Mouse (Mus musculus): ENCODE results near the gene Ccdc6.
A peak's percentile ranks its signal among the peaks of the same experiment; 100 is the strongest.

Gene Ccdc6

DNA sequence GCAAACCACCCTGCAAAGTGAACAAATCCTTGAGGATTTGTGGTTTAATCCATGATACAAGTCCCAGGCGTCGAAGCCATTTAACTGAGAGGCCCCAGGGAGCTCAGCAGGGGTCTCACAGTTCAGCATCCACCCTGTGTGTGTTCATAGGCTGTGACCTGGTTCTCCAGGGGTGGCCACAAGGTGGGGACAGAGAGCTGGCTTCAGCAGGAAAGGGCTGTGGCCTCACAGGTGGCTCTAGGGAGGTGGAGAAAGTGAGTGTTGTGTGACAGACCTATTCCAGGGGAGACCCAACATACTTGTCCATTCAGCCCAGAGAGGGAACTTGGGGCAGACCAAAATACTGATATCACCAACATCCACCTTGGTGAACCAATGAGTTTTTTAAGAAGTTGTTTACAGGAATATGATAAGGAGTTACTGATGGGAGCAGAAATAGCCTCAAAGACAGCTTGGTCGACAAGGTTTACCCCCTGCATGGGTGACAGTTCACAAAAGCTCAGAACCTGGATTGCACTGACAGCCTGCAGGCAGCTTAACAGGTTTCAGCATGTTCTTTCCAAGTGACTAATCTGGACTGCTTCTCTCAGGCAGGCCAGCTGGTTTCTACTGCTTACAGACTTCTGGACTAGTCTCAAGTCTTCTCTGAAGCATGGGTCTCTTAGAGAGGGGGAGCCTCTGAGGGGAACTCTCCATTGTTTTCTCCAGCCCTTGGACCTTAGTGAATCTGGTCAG is 59.7 kb downstream of the Ccdc6 start:
- no peaks in the 10 kb centered on the region for H3K27me3 ChIP-seq (ENCODE audit: insufficient read depth, low read length)
- H3K36me3 ChIP-seq (ENCODE audit: insufficient read depth, low read length), result peaks cover 84% of the 10 kb centered on the region
- TF ChIP-seq POU5F1 (IDR thresholded peaks at IDR 0.05; ENCODE audit: borderline replicate concordance, low read length) (no peak), NANOG (IDR thresholded peaks at IDR 0.05; ENCODE audit: borderline replicate concordance, low read length) (no peak), CTCF (conservative IDR thresholded peaks at IDR 0.05; ENCODE audit: low read length) (peak; percentile 66)
- H3K9me3 ChIP-seq (ENCODE audit: low read length), result peaks cover 8% of the 10 kb centered on the region
- peaks cover 43% of the 10 kb centered on the region for H3K4me1 ChIP-seq (replicated peaks; ENCODE audit: low read depth, low read length)
- H3K4me3 ChIP-seq (replicated peaks; ENCODE audit: low read length), result no peak overlapping the region

DNA sequence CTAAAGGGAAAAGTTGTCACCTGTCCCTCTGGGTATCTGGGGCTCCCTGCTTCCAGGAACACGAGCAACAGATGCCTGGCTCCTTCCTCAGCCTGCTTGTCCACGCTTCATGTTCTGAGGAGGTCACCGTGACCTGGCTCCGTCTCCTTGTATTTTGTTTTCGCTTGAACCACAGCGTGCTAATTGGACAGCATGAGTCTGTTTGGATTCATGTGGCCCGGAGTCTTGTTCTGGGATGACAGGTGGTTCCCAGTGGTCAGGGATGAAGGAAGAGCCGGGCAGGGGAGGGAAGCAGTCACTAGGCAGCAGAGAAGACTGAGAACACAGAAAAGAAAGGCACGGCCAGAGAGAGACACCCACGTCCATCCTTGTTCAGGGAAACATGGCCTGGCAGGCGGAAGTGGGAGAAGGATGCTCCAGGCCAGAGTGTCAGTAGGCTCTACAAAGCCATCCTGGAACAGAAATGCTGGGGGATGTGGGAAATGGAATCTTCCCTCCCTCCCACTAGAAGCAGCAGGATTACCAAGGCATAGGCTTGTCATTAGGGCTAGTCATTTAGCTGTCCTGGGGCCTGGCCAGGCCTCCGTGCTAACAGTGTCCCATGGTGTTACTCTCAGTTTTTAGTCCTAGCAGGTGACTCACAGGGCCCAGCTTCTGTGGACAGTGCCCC is 62.9 kb downstream of the Ccdc6 start:
- peaks cover 8% of the 10 kb centered on the region for H3K9me3 ChIP-seq (ENCODE audit: low read length)
- no peak for TF ChIP-seq CTCF (conservative IDR thresholded peaks at IDR 0.05; ENCODE audit: low read length)
- no peak for TF ChIP-seq POU5F1 (IDR thresholded peaks at IDR 0.05; ENCODE audit: borderline replicate concordance, low read length)
- no peak for TF ChIP-seq NANOG (IDR thresholded peaks at IDR 0.05; ENCODE audit: borderline replicate concordance, low read length)
- peaks cover 78% of the 10 kb centered on the region for H3K36me3 ChIP-seq (ENCODE audit: insufficient read depth, low read length)
- H3K4me1 ChIP-seq (replicated peaks; ENCODE audit: low read depth, low read length), result peaks cover 31% of the 10 kb centered on the region
- no peak overlapping the region for H3K4me3 ChIP-seq (replicated peaks; ENCODE audit: low read length)
- no peaks in the 10 kb centered on the region for H3K27me3 ChIP-seq (ENCODE audit: insufficient read depth, low read length)

DNA sequence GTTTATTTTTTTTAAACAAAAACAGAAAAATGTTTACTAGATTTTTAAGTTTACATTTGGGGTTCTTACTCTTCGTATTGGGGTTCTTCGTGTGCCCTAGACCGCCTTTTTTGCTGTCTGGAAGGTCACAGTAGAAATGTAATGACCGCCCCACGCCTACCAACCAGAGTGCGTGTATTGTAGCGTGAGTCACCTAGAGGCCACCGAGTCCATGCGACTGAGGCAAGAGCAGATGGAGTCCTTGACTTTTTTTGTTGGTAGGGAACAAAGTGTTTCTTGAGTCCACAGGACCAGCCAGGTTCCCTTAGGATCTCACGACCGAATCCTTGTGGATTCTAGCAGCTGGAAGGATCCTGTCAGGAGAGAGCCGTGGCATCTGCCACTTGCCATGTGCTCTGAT is 63.9 kb downstream of the Ccdc6 start:
- TF ChIP-seq NANOG (IDR thresholded peaks at IDR 0.05; ENCODE audit: borderline replicate concordance, low read length), result no peak
- no peak for TF ChIP-seq POU5F1 (IDR thresholded peaks at IDR 0.05; ENCODE audit: borderline replicate concordance, low read length)
- no peak for TF ChIP-seq CTCF (conservative IDR thresholded peaks at IDR 0.05; ENCODE audit: low read length)
- peaks cover 76% of the 10 kb centered on the region for H3K36me3 ChIP-seq (ENCODE audit: insufficient read depth, low read length)

DNA sequence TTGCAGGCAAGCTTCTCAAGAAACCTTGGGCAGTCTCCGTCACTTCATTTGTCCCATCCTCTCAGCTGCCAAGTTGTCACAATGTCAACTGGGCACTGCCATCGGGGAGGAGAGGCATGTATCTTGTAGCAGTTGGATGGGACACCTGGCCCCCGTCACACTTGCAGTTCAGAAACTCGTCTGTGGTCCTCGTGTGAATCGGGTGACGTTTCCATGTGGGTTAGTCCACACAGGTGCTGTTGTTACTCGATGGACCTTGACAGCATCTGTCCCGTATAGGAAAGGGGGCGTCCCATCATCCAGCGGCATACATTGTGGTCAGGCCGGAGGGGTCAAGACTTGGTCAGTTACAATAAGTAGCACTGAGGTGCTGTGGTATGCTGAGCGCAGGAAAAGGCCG is 64.6 kb downstream of the Ccdc6 start:
- TF ChIP-seq CTCF (conservative IDR thresholded peaks at IDR 0.05; ENCODE audit: low read length) (no peak), POU5F1 (IDR thresholded peaks at IDR 0.05; ENCODE audit: borderline replicate concordance, low read length) (no peak), NANOG (IDR thresholded peaks at IDR 0.05; ENCODE audit: borderline replicate concordance, low read length) (no peak)
- Histone ChIP-seq H3K4me1 (replicated peaks; ENCODE audit: low read depth, low read length) (peaks cover 28% of the 10 kb centered on the region), H3K9me3 (ENCODE audit: low read length) (peaks cover 7% of the 10 kb centered on the region), H3K27me3 (ENCODE audit: insufficient read depth, low read length) (no peaks in the 10 kb centered on the region), H3K4me3 (replicated peaks; ENCODE audit: low read length) (no peak overlapping the region), H3K36me3 (ENCODE audit: insufficient read depth, low read length) (peaks cover 76% of the 10 kb centered on the region)

More for the DNA sequence above, 63.9 kb downstream of the Ccdc6 start:
- Histone ChIP-seq H3K27me3 (ENCODE audit: insufficient read depth, low read length) (no peaks in the 10 kb centered on the region), H3K9me3 (ENCODE audit: low read length) (peaks cover 8% of the 10 kb centered on the region), H3K4me1 (replicated peaks; ENCODE audit: low read depth, low read length) (peaks cover 32% of the 10 kb centered on the region), H3K4me3 (replicated peaks; ENCODE audit: low read length) (no peak overlapping the region)

DNA sequence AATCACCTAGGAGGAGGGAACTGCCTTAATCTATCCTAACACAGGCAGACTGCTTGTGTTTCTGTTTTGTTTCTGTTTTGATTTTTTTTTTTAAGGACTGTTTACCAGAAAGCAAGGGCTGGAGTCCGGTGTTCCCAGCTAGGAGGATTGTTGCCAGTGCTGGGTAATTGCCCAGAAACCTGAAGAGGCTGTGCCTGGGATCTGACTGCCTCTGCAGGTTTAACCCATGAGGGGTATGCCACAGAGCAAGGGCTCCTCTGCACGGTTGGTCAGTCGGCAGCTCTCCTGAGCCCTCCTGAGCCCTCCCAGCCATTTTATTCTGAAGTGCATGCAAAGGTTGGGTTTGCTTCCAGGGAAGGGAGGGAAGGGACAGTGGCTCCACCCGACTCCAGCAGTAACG is 66.8 kb downstream of the Ccdc6 start:
- TF ChIP-seq NANOG (IDR thresholded peaks at IDR 0.05; ENCODE audit: borderline replicate concordance, low read length) (no peak), CTCF (conservative IDR thresholded peaks at IDR 0.05; ENCODE audit: low read length) (no peak), POU5F1 (IDR thresholded peaks at IDR 0.05; ENCODE audit: borderline replicate concordance, low read length) (no peak)
- H3K36me3 ChIP-seq (ENCODE audit: insufficient read depth, low read length), result peaks cover 79% of the 10 kb centered on the region
- H3K27me3 ChIP-seq (ENCODE audit: insufficient read depth, low read length), result no peaks in the 10 kb centered on the region
- no peaks in the 10 kb centered on the region for H3K9me3 ChIP-seq (ENCODE audit: low read length)
- peaks cover 50% of the 10 kb centered on the region for H3K4me1 ChIP-seq (replicated peaks; ENCODE audit: low read depth, low read length)
- no peak overlapping the region for H3K4me3 ChIP-seq (replicated peaks; ENCODE audit: low read length)

DNA sequence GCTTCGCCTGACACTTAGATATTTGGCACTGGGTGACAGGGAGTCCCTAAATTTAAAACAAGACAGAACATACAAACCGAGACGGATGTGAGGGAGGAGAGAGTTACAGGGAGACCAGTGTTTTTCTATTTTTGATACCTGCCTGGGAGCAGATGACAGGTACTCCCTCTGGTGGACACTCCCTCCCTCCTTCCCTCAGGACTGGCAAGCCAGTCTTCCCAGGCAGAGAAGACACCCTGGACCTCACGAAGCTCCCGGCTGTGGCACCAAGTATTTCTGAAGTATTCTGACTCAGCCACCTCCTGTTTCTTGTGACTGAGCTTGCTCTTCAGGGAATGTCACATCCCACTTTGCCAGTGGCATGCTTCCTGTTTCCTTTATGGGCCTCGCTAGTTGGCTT is 69.0 kb downstream of the Ccdc6 start:
- TF ChIP-seq NANOG (IDR thresholded peaks at IDR 0.05; ENCODE audit: borderline replicate concordance, low read length), result no peak
- TF ChIP-seq POU5F1 (IDR thresholded peaks at IDR 0.05; ENCODE audit: borderline replicate concordance, low read length), result no peak
- TF ChIP-seq CTCF (conservative IDR thresholded peaks at IDR 0.05; ENCODE audit: low read length), result no peak
- H3K9me3 ChIP-seq (ENCODE audit: low read length), result no peaks in the 10 kb centered on the region
- no peak overlapping the region for H3K4me3 ChIP-seq (replicated peaks; ENCODE audit: low read length)
- H3K27me3 ChIP-seq (ENCODE audit: insufficient read depth, low read length), result no peaks in the 10 kb centered on the region
- H3K4me1 ChIP-seq (replicated peaks; ENCODE audit: low read depth, low read length), result peaks cover 53% of the 10 kb centered on the region
- peaks cover 81% of the 10 kb centered on the region for H3K36me3 ChIP-seq (ENCODE audit: insufficient read depth, low read length)

- TF ChIP-seq POU5F1 (IDR thresholded peaks at IDR 0.05; ENCODE audit: borderline replicate concordance, low read length), result no peak
- no peak for TF ChIP-seq CTCF (conservative IDR thresholded peaks at IDR 0.05; ENCODE audit: low read length)
- no peak for TF ChIP-seq NANOG (IDR thresholded peaks at IDR 0.05; ENCODE audit: borderline replicate concordance, low read length)
- H3K4me1 ChIP-seq (replicated peaks; ENCODE audit: low read depth, low read length), result peaks cover 53% of the 10 kb centered on the region
- peaks cover 83% of the 10 kb centered on the region for H3K36me3 ChIP-seq (ENCODE audit: insufficient read depth, low read length)
- no peaks in the 10 kb centered on the region for H3K9me3 ChIP-seq (ENCODE audit: low read length)
- H3K27me3 ChIP-seq (ENCODE audit: insufficient read depth, low read length), result no peaks in the 10 kb centered on the region
- no peak overlapping the region for H3K4me3 ChIP-seq (replicated peaks; ENCODE audit: low read length)
Measured at GRCm38 (mm10) chr10:70166427-70166826, 69.5 kb downstream of the Ccdc6 start.

- Histone ChIP-seq H3K4me1 (replicated peaks; ENCODE audit: low read depth, low read length) (peaks cover 51% of the 10 kb centered on the region), H3K36me3 (ENCODE audit: insufficient read depth, low read length) (peaks cover 84% of the 10 kb centered on the region), H3K4me3 (replicated peaks; ENCODE audit: low read length) (no peak overlapping the region), H3K9me3 (ENCODE audit: low read length) (no peaks in the 10 kb centered on the region), H3K27me3 (ENCODE audit: insufficient read depth, low read length) (no peaks in the 10 kb centered on the region)
- TF ChIP-seq CTCF (conservative IDR thresholded peaks at IDR 0.05; ENCODE audit: low read length) (no peak), NANOG (IDR thresholded peaks at IDR 0.05; ENCODE audit: borderline replicate concordance, low read length) (no peak), POU5F1 (IDR thresholded peaks at IDR 0.05; ENCODE audit: borderline replicate concordance, low read length) (no peak)
Measured at GRCm38 (mm10) chr10:70167625-70168024, 70.7 kb downstream of the Ccdc6 start.

All from E14TG2a.4 (cell line).